Mouse (Mus musculus) cerebellum, postnatal 14 days (tissue): ENCODE data around the gene Nhsl2.

Source experiments
- DNase-seq, 2 experiments: peaks; one replicate each; pipeline ENCODE4 v3.0.0; 2021; ENCODE audit warnings: mixed read lengths in 2 of 2

Gene Nhsl2

GRCm38 (mm10) chrX:101986657-101987367 lies 137.6 kb downstream of the Nhsl2 start:
- no peak for DNase-seq

- peak; percentile 65 to 70 for DNase-seq
These were observed 144.8 kb downstream of the Nhsl2 start for GRCm38 (mm10) chrX:101993841-101994571.

- DNase-seq, result no peak
These were observed 147.5 kb downstream of the Nhsl2 start for GRCm38 (mm10) chrX:101996726-101997125.

- peak; percentile 62 to 76 for DNase-seq
These were observed 154.6 kb downstream of the Nhsl2 start for GRCm38 (mm10) chrX:102003632-102004315.

- DNase-seq, result no peak
These were observed 155.2 kb downstream of the Nhsl2 start for GRCm38 (mm10) chrX:102004370-102004769.

GRCm38 (mm10) chrX:102005141-102005641 lies 156.0 kb downstream of the Nhsl2 start:
- no peak for DNase-seq

GRCm38 (mm10) chrX:102007935-102008334 lies 158.8 kb downstream of the Nhsl2 start:
- no peak for DNase-seq

GRCm38 (mm10) chrX:102017213-102017923 lies 168.2 kb downstream of the Nhsl2 start:
- DNase-seq, result no peak

- no peak for DNase-seq
These were observed 169.7 kb downstream of the Nhsl2 start for GRCm38 (mm10) chrX:102018890-102019289.

GRCm38 (mm10) chrX:102019471-102020240 lies 170.5 kb downstream of the Nhsl2 start:
- peak; percentile 43 to 70 for DNase-seq

- DNase-seq, result no peak
These were observed 175.8 kb downstream of the Nhsl2 start for GRCm38 (mm10) chrX:102024976-102025375.

GRCm38 (mm10) chrX:102031851-102032250 lies 182.7 kb downstream of the Nhsl2 start:
- DNase-seq, result no peak

GRCm38 (mm10) chrX:102032431-102032830 lies 183.2 kb downstream of the Nhsl2 start:
- no peak for DNase-seq

- no peak for DNase-seq
These were observed 184.4 kb downstream of the Nhsl2 start for GRCm38 (mm10) chrX:102033566-102033965.

- DNase-seq, result no peak
These were observed 186.5 kb downstream of the Nhsl2 start for GRCm38 (mm10) chrX:102035671-102036070.

- no peak for DNase-seq
These were observed 187.7 kb downstream of the Nhsl2 start for GRCm38 (mm10) chrX:102036866-102037361.

GRCm38 (mm10) chrX:102037506-102037905 lies 188.3 kb downstream of the Nhsl2 start:
- DNase-seq, result peak; percentile 54 to 76

GRCm38 (mm10) chrX:102041562-102041961 lies 192.4 kb downstream of the Nhsl2 start:
- DNase-seq, result peak in 1 of 2 experiments; percentile 38

GRCm38 (mm10) chrX:102042386-102042785 lies 193.2 kb downstream of the Nhsl2 start:
- no peak for DNase-seq

GRCm38 (mm10) chrX:102050552-102050951 lies 201.4 kb downstream of the Nhsl2 start:
- no peak for DNase-seq

GRCm38 (mm10) chrX:102051225-102051624 lies 202.0 kb downstream of the Nhsl2 start:
- DNase-seq, result no peak

GRCm38 (mm10) chrX:102053371-102053770 lies 204.2 kb downstream of the Nhsl2 start:
- DNase-seq, result no peak
